Mouse (Mus musculus) embryonic fibroblast, embryonic 13.5 days (primary cell): ENCODE measurements around the gene Numb.

Source experiments
- CTCF ChIP-seq: IDR thresholded peaks from 2 replicates; pipeline ENCODE4 v1.5.1; 2011; ENCODE audit warnings: mild to moderate bottlenecking, control low read depth, low read length, moderate library complexity, borderline replicate concordance; ENCODE audit not compliant: insufficient read depth
- POLR2A ChIP-seq: IDR thresholded peaks from 2 replicates; pipeline ENCODE4 v1.6.1; 2011; ENCODE audit warnings: low read depth, mild to moderate bottlenecking, control low read depth, low read length, moderate library complexity

GRCm38 (mm10) chr12:83858052-83858451 is 63.7 kb downstream of the Numb start:
- no peak for TF ChIP-seq CTCF
- TF ChIP-seq POLR2A, result no peak
